Mouse (Mus musculus) gastrocnemius, postnatal 10 days (tissue): Measurements from ENCODE around the gene Gm49387. TPM values are rescaled to one million over a fixed set of nuclear protein-coding genes. Genes with fewer than 3 reads are reported as not detected.

Source experiments
- DNase-seq: peaks from one replicate; pipeline ENCODE4 v3.0.0; 2021; ENCODE audit warnings: mixed read lengths
- total RNA-seq, 2 experiments: library from RNA; stranded (reverse); gene quantifications; 2 replicates each; pipeline ENCODE4 v1.2.3; 2021

Gene Gm49387
- total RNA-seq, 2 experiments from 2014 or later = 0.56 TPM; not detected in 1

GRCm38 (mm10) chr14:31525040-31525810 lies 115.5 kb downstream of the Gm49387 start:
- no peak for DNase-seq

- no peak for DNase-seq
These were observed 119.4 kb downstream of the Gm49387 start for GRCm38 (mm10) chr14:31521318-31521717.

GRCm38 (mm10) chr14:31519165-31519564 lies 121.5 kb downstream of the Gm49387 start:
- no peak for DNase-seq

GRCm38 (mm10) chr14:31515895-31516294 lies 124.8 kb downstream of the Gm49387 start:
- DNase-seq = no peak

- DNase-seq = no peak
These were observed 130.4 kb downstream of the Gm49387 start for GRCm38 (mm10) chr14:31510322-31510721.

- peak; percentile 52 for DNase-seq
These were observed 130.8 kb downstream of the Gm49387 start for GRCm38 (mm10) chr14:31509911-31510310.

- no peak for DNase-seq
These were observed 134.2 kb downstream of the Gm49387 start for GRCm38 (mm10) chr14:31506456-31506855.

GRCm38 (mm10) chr14:31503406-31503805 lies 137.3 kb downstream of the Gm49387 start:
- DNase-seq = peak; percentile 47

Other genes with a start within 250 kb of the Gm49387 start
- 10 to 100 TPM; 76.2 to 81.0 TPM for gene Sh3bp5, start 204.8 kb downstream of the Gm49387 start, total RNA-seq
- gene Eaf1, start 146.5 kb downstream of the Gm49387 start, total RNA-seq = 10 to 100 TPM; 15.0 to 24.5 TPM
- gene Mettl6, start 145.8 kb downstream of the Gm49387 start, total RNA-seq = 10 to 100 TPM; 13.3 to 16.4 TPM
- gene Colq, start 49.5 kb downstream of the Gm49387 start, total RNA-seq = 10 to 100 TPM in 1 of 2 experiments, 1 to 10 TPM in 1; 8.9 to 10.2 TPM
- gene Btd, start 150 bp upstream of the Gm49387 start, total RNA-seq = 10 to 100 TPM; 11.0 to 11.1 TPM
- gene Hacl1, start 408 bp upstream of the Gm49387 start, total RNA-seq = 10 to 100 TPM; 10.9 to 12.3 TPM
- gene Ankrd28, start 189.8 kb upstream of the Gm49387 start, total RNA-seq = 10 to 100 TPM; 53.2 to 53.4 TPM